Mouse (Mus musculus): ENCODE data around the gene Hpcal4. TPM values are rescaled to one million over a fixed set of nuclear protein-coding genes. Genes with fewer than 3 reads are reported as not detected.

Gene Hpcal4
- polyA plus RNA-seq, 1 experiment from 2014 or later, result 0.80 TPM

GRCm38 (mm10) chr4:123213975-123214374 is 30.9 kb downstream of the Hpcal4 start:
- no peak overlapping the region for H3K4me3 ChIP-seq (ENCODE audit: low read depth, low read length)
- no peaks in the 10 kb centered on the region for H3K27me3 ChIP-seq (ENCODE audit: control insufficient read depth, insufficient read depth, low read length)
- no peaks in the 10 kb centered on the region for H3K36me3 ChIP-seq (ENCODE audit: control insufficient read depth, insufficient read depth, low read length)
- no peak overlapping the region for H3K4me2 ChIP-seq (ENCODE audit: low read depth)
- H3K27ac ChIP-seq (ENCODE audit: low read depth, low read length), result no peak overlapping the region
- H3K9me3 ChIP-seq (ENCODE audit: control insufficient read depth, low read length), result no peaks in the 10 kb centered on the region
- H3K4me1 ChIP-seq (ENCODE audit: control insufficient read depth, insufficient read depth, low read length), result no peaks in the 10 kb centered on the region
- no peak for ATAC-seq (ENCODE audit: insufficient read depth, low FRiP score, low TSS enrichment)
- 94% methylated on average over 9 of the region's 9 CpGs for WGBS
- no peak for DNase-seq (ENCODE audit: low spot score)
- no peak overlapping the region for H3K9ac ChIP-seq (ENCODE audit: low read length)

GRCm38 (mm10) chr4:123215367-123215766 is 32.3 kb downstream of the Hpcal4 start:
- ATAC-seq (ENCODE audit: insufficient read depth, low FRiP score, low TSS enrichment) (no peak), DNase-seq (ENCODE audit: low spot score) (no peak)
- Histone ChIP-seq H3K27ac (ENCODE audit: low read depth, low read length) (no peak overlapping the region), H3K9ac (ENCODE audit: low read length) (no peak overlapping the region), H3K27me3 (ENCODE audit: control insufficient read depth, insufficient read depth, low read length) (no peaks in the 10 kb centered on the region), H3K4me2 (ENCODE audit: low read depth) (no peak overlapping the region), H3K9me3 (ENCODE audit: control insufficient read depth, low read length) (no peaks in the 10 kb centered on the region), H3K4me1 (ENCODE audit: control insufficient read depth, insufficient read depth, low read length) (no peaks in the 10 kb centered on the region), H3K36me3 (ENCODE audit: control insufficient read depth, insufficient read depth, low read length) (no peaks in the 10 kb centered on the region), H3K4me3 (ENCODE audit: low read depth, low read length) (no peak overlapping the region)
- 88% methylated on average over 1 of the region's 1 CpGs for WGBS

- 12% methylated on average over 1 of the region's 1 CpGs for WGBS
- Histone ChIP-seq H3K27ac (ENCODE audit: low read depth, low read length) (no peak overlapping the region), H3K9me3 (ENCODE audit: control insufficient read depth, low read length) (no peaks in the 10 kb centered on the region), H3K4me1 (ENCODE audit: control insufficient read depth, insufficient read depth, low read length) (no peaks in the 10 kb centered on the region), H3K9ac (ENCODE audit: low read length) (no peak overlapping the region), H3K4me3 (ENCODE audit: low read depth, low read length) (no peak overlapping the region), H3K4me2 (ENCODE audit: low read depth) (no peak overlapping the region), H3K36me3 (ENCODE audit: control insufficient read depth, insufficient read depth, low read length) (no peaks in the 10 kb centered on the region), H3K27me3 (ENCODE audit: control insufficient read depth, insufficient read depth, low read length) (no peaks in the 10 kb centered on the region)
- no peak for ATAC-seq (ENCODE audit: insufficient read depth, low FRiP score, low TSS enrichment)
- DNase-seq (ENCODE audit: low spot score), result peak; percentile 62
Observed at GRCm38 (mm10) chr4:123216782-123217181, 33.8 kb downstream of the Hpcal4 start.

DNA sequence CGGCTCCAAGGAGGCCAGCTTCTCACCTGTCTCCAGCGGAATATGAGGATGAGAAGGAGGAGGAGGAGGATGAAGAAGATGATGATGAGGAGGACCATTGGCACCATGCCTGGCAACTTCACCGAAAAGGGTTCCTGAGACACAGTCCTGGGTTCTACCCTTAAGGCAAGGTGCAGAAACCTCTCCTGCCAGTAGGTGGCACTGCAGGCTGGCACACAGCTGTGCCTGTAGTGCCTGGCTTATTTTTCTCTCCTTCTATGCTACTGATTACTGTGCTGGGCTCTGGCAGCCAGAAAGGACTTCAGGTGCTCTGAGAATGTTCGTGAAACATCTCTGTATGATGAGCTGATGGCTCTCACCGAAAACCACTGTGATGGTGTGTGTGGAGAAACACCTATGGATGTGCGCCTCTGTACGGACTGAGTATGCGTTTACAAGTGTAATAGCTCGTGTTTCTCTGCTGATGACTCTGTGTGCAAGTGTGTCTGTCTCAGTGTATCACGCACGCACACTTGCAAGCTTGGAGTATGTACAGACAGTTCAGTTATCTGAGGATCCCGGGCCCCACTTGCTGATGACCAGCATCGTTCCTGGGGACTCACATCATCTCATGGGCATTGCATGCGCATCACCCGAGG is 36.8 kb downstream of the Hpcal4 start:
- Histone ChIP-seq H3K9me3 (ENCODE audit: control insufficient read depth, low read length) (no peaks in the 10 kb centered on the region), H3K9ac (ENCODE audit: low read length) (no peak overlapping the region), H3K4me1 (ENCODE audit: control insufficient read depth, insufficient read depth, low read length) (no peaks in the 10 kb centered on the region), H3K36me3 (ENCODE audit: control insufficient read depth, insufficient read depth, low read length) (no peaks in the 10 kb centered on the region), H3K27me3 (ENCODE audit: control insufficient read depth, insufficient read depth, low read length) (no peaks in the 10 kb centered on the region), H3K4me3 (ENCODE audit: low read depth, low read length) (no peak overlapping the region), H3K27ac (ENCODE audit: low read depth, low read length) (no peak overlapping the region), H3K4me2 (ENCODE audit: low read depth) (no peak overlapping the region)
- peak; percentile 78; the same call in 1 of the 2 replicates for ATAC-seq (ENCODE audit: insufficient read depth, low FRiP score, low TSS enrichment)
- 73% methylated on average over 15 of the region's 15 CpGs for WGBS
- DNase-seq (ENCODE audit: low spot score), result peak; percentile 77

GRCm38 (mm10) chr4:123220637-123221036 is 37.6 kb downstream of the Hpcal4 start:
- Histone ChIP-seq H3K36me3 (ENCODE audit: control insufficient read depth, insufficient read depth, low read length) (no peaks in the 10 kb centered on the region), H3K27ac (ENCODE audit: low read depth, low read length) (no peak overlapping the region), H3K9ac (ENCODE audit: low read length) (no peak overlapping the region), H3K4me1 (ENCODE audit: control insufficient read depth, insufficient read depth, low read length) (no peaks in the 10 kb centered on the region), H3K9me3 (ENCODE audit: control insufficient read depth, low read length) (no peaks in the 10 kb centered on the region), H3K4me3 (ENCODE audit: low read depth, low read length) (no peak overlapping the region), H3K4me2 (ENCODE audit: low read depth) (no peak overlapping the region), H3K27me3 (ENCODE audit: control insufficient read depth, insufficient read depth, low read length) (no peaks in the 10 kb centered on the region)
- DNase-seq (ENCODE audit: low spot score) (no peak), ATAC-seq (ENCODE audit: insufficient read depth, low FRiP score, low TSS enrichment) (no peak)
- WGBS, result 66% methylated on average over 4 of the region's 4 CpGs

GRCm38 (mm10) chr4:123223309-123223708 is 40.3 kb downstream of the Hpcal4 start:
- H3K27me3 ChIP-seq (ENCODE audit: control insufficient read depth, insufficient read depth, low read length), result no peaks in the 10 kb centered on the region
- H3K27ac ChIP-seq (ENCODE audit: low read depth, low read length), result no peak overlapping the region
- DNase-seq (ENCODE audit: low spot score), result no peak
- peaks cover 7% of the 10 kb centered on the region for H3K4me1 ChIP-seq (ENCODE audit: control insufficient read depth, insufficient read depth, low read length)
- H3K4me3 ChIP-seq (ENCODE audit: low read depth, low read length), result no peak overlapping the region
- no peak for ATAC-seq (ENCODE audit: insufficient read depth, low FRiP score, low TSS enrichment)
- WGBS, result 52% methylated on average over 3 of the region's 3 CpGs
- H3K4me2 ChIP-seq (ENCODE audit: low read depth), result no peak overlapping the region
- H3K9me3 ChIP-seq (ENCODE audit: control insufficient read depth, low read length), result no peaks in the 10 kb centered on the region
- H3K36me3 ChIP-seq (ENCODE audit: control insufficient read depth, insufficient read depth, low read length), result no peaks in the 10 kb centered on the region
- no peak overlapping the region for H3K9ac ChIP-seq (ENCODE audit: low read length)

GRCm38 (mm10) chr4:123225718-123226403 is 42.8 kb downstream of the Hpcal4 start:
- peaks cover 14% of the 10 kb centered on the region for H3K4me1 ChIP-seq (ENCODE audit: control insufficient read depth, insufficient read depth, low read length)
- H3K4me3 ChIP-seq (ENCODE audit: low read depth, low read length), result no peak overlapping the region
- no peak overlapping the region for H3K4me2 ChIP-seq (ENCODE audit: low read depth)
- H3K27ac ChIP-seq (ENCODE audit: low read depth, low read length), result no peak overlapping the region
- H3K27me3 ChIP-seq (ENCODE audit: control insufficient read depth, insufficient read depth, low read length), result no peaks in the 10 kb centered on the region
- ATAC-seq (ENCODE audit: insufficient read depth, low FRiP score, low TSS enrichment) (no peak), DNase-seq (ENCODE audit: low spot score) (no peak)
- H3K9me3 ChIP-seq (ENCODE audit: control insufficient read depth, low read length), result no peaks in the 10 kb centered on the region
- no peaks in the 10 kb centered on the region for H3K36me3 ChIP-seq (ENCODE audit: control insufficient read depth, insufficient read depth, low read length)
- WGBS, result 61% methylated on average over 10 of the region's 10 CpGs
- no peak overlapping the region for H3K9ac ChIP-seq (ENCODE audit: low read length)

GRCm38 (mm10) chr4:123227707-123228106 is 44.7 kb downstream of the Hpcal4 start:
- H3K4me3 ChIP-seq (ENCODE audit: low read depth, low read length), result no peak overlapping the region
- H3K27me3 ChIP-seq (ENCODE audit: control insufficient read depth, insufficient read depth, low read length), result no peaks in the 10 kb centered on the region
- H3K27ac ChIP-seq (ENCODE audit: low read depth, low read length), result no peak overlapping the region
- peaks cover 14% of the 10 kb centered on the region for H3K4me1 ChIP-seq (ENCODE audit: control insufficient read depth, insufficient read depth, low read length)
- DNase-seq (ENCODE audit: low spot score) (no peak), ATAC-seq (ENCODE audit: insufficient read depth, low FRiP score, low TSS enrichment) (no peak)
- no peaks in the 10 kb centered on the region for H3K36me3 ChIP-seq (ENCODE audit: control insufficient read depth, insufficient read depth, low read length)
- H3K4me2 ChIP-seq (ENCODE audit: low read depth), result no peak overlapping the region
- H3K9ac ChIP-seq (ENCODE audit: low read length), result no peak overlapping the region
- H3K9me3 ChIP-seq (ENCODE audit: control insufficient read depth, low read length), result no peaks in the 10 kb centered on the region
- 31% methylated on average over 4 of the region's 4 CpGs for WGBS

GRCm38 (mm10) chr4:123228270-123228669 is 45.2 kb downstream of the Hpcal4 start:
- H3K4me2 ChIP-seq (ENCODE audit: low read depth), result no peak overlapping the region
- no peak for ATAC-seq (ENCODE audit: insufficient read depth, low FRiP score, low TSS enrichment)
- no peak overlapping the region for H3K27ac ChIP-seq (ENCODE audit: low read depth, low read length)

More at GRCm38 (mm10) chr4:123228270-123228669, 45.2 kb downstream of the Hpcal4 start:
- Histone ChIP-seq H3K9ac (ENCODE audit: low read length) (no peak overlapping the region), H3K4me1 (ENCODE audit: control insufficient read depth, insufficient read depth, low read length) (peaks cover 15% of the 10 kb centered on the region), H3K9me3 (ENCODE audit: control insufficient read depth, low read length) (no peaks in the 10 kb centered on the region), H3K27me3 (ENCODE audit: control insufficient read depth, insufficient read depth, low read length) (0 out of 2 replicates have a peak, but pooled peaks cover under 1% of the 10 kb centered on the region), H3K4me3 (ENCODE audit: low read depth, low read length) (no peak overlapping the region), H3K36me3 (ENCODE audit: control insufficient read depth, insufficient read depth, low read length) (no peaks in the 10 kb centered on the region)
- WGBS, result 31% methylated on average over 2 of the region's 2 CpGs
- no peak for DNase-seq (ENCODE audit: low spot score)

All from neural tube, embryonic 11.5 days (tissue).